Mouse (Mus musculus): ENCODE measurements around the gene Gm17018. TPM values are rescaled to one million over a fixed set of nuclear protein-coding genes. Genes with fewer than 3 reads are reported as not detected.

Gm17018 gene
- 62.6 TPM for polyA plus RNA-seq (2017; shearing (Covaris generic))

DNA sequence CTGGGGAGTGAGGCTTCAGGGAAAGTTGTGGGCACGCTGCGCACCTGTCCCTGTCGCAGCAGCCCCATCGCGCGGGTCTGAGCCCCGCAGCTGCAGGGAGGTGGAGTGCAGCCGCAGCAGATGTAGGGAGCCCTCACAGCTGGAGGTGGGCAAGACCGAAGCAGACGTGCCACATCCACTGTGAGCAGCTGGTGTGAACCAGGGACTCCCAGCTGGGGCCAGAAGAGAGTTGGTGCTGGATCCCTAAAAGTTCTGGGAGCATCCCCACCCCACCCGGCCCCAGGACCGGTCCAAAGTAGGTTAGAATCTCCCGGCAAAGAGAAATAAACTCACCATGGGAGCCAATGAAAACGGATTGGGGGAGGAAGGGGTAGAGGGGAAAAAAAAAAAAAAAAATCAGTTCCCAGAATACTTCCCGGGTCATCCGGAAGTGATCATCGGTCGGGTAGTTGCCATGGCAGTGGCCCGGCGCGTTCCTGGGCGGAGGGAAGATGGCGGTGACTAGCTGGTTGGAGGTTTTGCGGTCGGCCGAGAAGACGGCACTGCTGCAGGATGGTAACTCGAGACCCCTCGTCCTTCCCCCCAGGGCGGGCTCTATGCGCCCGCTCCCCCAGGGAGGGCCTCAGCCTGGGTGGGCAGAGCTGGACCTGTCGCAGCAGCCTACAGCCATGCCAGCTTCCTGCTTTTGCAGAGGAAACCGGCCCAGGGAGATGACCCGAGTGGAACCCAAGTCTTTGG lies at the start of gene Gm17018, which contains the start of gene Poll:
Gene Gm17018 (plus strand): TSS at position 463 of the 738 bp plus-strand sequence.
Gene Poll (minus strand): TSS at position 379 of the 738 bp plus-strand sequence.

Other genes starting within 250 kb of the Gm17018 start
- 35.9 TPM for gene Btrc, start 196.9 kb upstream of the Gm17018 start, polyA plus RNA-seq (2017; shearing (Covaris generic))
- 17.6 TPM for gene Poll, start 84 bp upstream of the Gm17018 start, polyA plus RNA-seq (2017; shearing (Covaris generic))
- 12.0 TPM for gene Fbxw4, start 99.7 kb downstream of the Gm17018 start, polyA plus RNA-seq (2017; shearing (Covaris generic))
- not detected for gene Fgf8, start 182.3 kb downstream of the Gm17018 start, polyA plus RNA-seq (2017; shearing (Covaris generic))
- 52.0 TPM for gene Npm3, start 189.0 kb downstream of the Gm17018 start, polyA plus RNA-seq (2017; shearing (Covaris generic))
- gene Mgea5, start 223.2 kb downstream of the Gm17018 start, polyA plus RNA-seq (2017; shearing (Covaris generic)) = 99.1 TPM